Mouse (Mus musculus): ENCODE measurements at regions not wholly inside any gene's neighbourhood (a gene's known extent, or its start where the extent isn't known, plus 50 kb on each side); places are given as distances from the start of the nearest gene placed in this dataset.
A peak's percentile ranks its signal among the peaks of the same experiment; 100 is the strongest.

- Histone ChIP-seq H3K36me3 (ENCODE audit: control insufficient read depth, insufficient read depth, low read length) (no peaks in the 10 kb centered on the region), H3K9me3 (ENCODE audit: control insufficient read depth, low read length) (no peaks in the 10 kb centered on the region), H3K27ac (ENCODE audit: low read depth, low read length) (no peak overlapping the region), H3K27me3 (ENCODE audit: control insufficient read depth, insufficient read depth, low read length) (no peaks in the 10 kb centered on the region), H3K9ac (ENCODE audit: low read depth, low read length) (no peak overlapping the region), H3K4me2 (replicated peaks; ENCODE audit: low read depth, low read length) (no peak overlapping the region), H3K4me3 (ENCODE audit: low read length) (no peak overlapping the region), H3K4me1 (ENCODE audit: control insufficient read depth, insufficient read depth, low read length) (no peaks in the 10 kb centered on the region)
- WGBS: 82% methylated on average over 11 of the region's 11 CpGs
- ATAC-seq (ENCODE audit: low FRiP score, low TSS enrichment): no peak
Observed at GRCm38 (mm10) chr3:34825036-34825435, 174.8 kb downstream of the Sox2 start.

GRCm38 (mm10) chr3:34826396-34826795 lies 176.2 kb downstream of the Sox2 start:
- Histone ChIP-seq H3K27me3 (ENCODE audit: control insufficient read depth, insufficient read depth, low read length) (no peaks in the 10 kb centered on the region), H3K4me3 (ENCODE audit: low read length) (no peak overlapping the region), H3K36me3 (ENCODE audit: control insufficient read depth, insufficient read depth, low read length) (no peaks in the 10 kb centered on the region), H3K9me3 (ENCODE audit: control insufficient read depth, low read length) (no peaks in the 10 kb centered on the region), H3K4me1 (ENCODE audit: control insufficient read depth, insufficient read depth, low read length) (no peaks in the 10 kb centered on the region), H3K4me2 (replicated peaks; ENCODE audit: low read depth, low read length) (no peak overlapping the region), H3K27ac (ENCODE audit: low read depth, low read length) (no peak overlapping the region), H3K9ac (ENCODE audit: low read depth, low read length) (no peak overlapping the region)
- 93% methylated on average over 5 of the region's 5 CpGs for WGBS
- ATAC-seq (ENCODE audit: low FRiP score, low TSS enrichment): no peak

GRCm38 (mm10) chr3:34828453-34829206 lies 178.4 kb downstream of the Sox2 start:
- no peaks in the 10 kb centered on the region for H3K36me3 ChIP-seq (ENCODE audit: control insufficient read depth, insufficient read depth, low read length)
- no peak overlapping the region for H3K27ac ChIP-seq (ENCODE audit: low read depth, low read length)
- no peak for ATAC-seq (ENCODE audit: low FRiP score, low TSS enrichment)
- no peak overlapping the region for H3K9ac ChIP-seq (ENCODE audit: low read depth, low read length)
- no peaks in the 10 kb centered on the region for H3K9me3 ChIP-seq (ENCODE audit: control insufficient read depth, low read length)
- H3K27me3 ChIP-seq (ENCODE audit: control insufficient read depth, insufficient read depth, low read length): no peaks in the 10 kb centered on the region
- no peak overlapping the region for H3K4me3 ChIP-seq (ENCODE audit: low read length)
- 69% methylated on average over 9 of the region's 9 CpGs for whole genome bisulfite sequencing
- no peaks in the 10 kb centered on the region for H3K4me1 ChIP-seq (ENCODE audit: control insufficient read depth, insufficient read depth, low read length)
- H3K4me2 ChIP-seq (replicated peaks; ENCODE audit: low read depth, low read length): no peak overlapping the region

- no peak overlapping the region for H3K9ac ChIP-seq (ENCODE audit: low read depth, low read length)
- H3K27ac ChIP-seq (ENCODE audit: low read depth, low read length): no peak overlapping the region
- H3K27me3 ChIP-seq (ENCODE audit: control insufficient read depth, insufficient read depth, low read length): no peaks in the 10 kb centered on the region
- H3K9me3 ChIP-seq (ENCODE audit: control insufficient read depth, low read length): no peaks in the 10 kb centered on the region
- H3K36me3 ChIP-seq (ENCODE audit: control insufficient read depth, insufficient read depth, low read length): no peaks in the 10 kb centered on the region
- WGBS: 74% methylated on average over 8 of the region's 8 CpGs
- no peaks in the 10 kb centered on the region for H3K4me1 ChIP-seq (ENCODE audit: control insufficient read depth, insufficient read depth, low read length)
- no peak for ATAC-seq (ENCODE audit: low FRiP score, low TSS enrichment)
- no peak overlapping the region for H3K4me3 ChIP-seq (ENCODE audit: low read length)
- no peak overlapping the region for H3K4me2 ChIP-seq (replicated peaks; ENCODE audit: low read depth, low read length)
Observed at GRCm38 (mm10) chr3:34836741-34837267, 186.6 kb downstream of the Sox2 start.

GRCm38 (mm10) chr3:34837644-34838332 lies 187.6 kb downstream of the Sox2 start:
- H3K9ac ChIP-seq (ENCODE audit: low read depth, low read length): no peak overlapping the region
- no peak for ATAC-seq (ENCODE audit: low FRiP score, low TSS enrichment)
- H3K27me3 ChIP-seq (ENCODE audit: control insufficient read depth, insufficient read depth, low read length): no peaks in the 10 kb centered on the region
- no peak overlapping the region for H3K4me2 ChIP-seq (replicated peaks; ENCODE audit: low read depth, low read length)
- 77% methylated on average over 11 of the region's 11 CpGs for WGBS
- H3K4me1 ChIP-seq (ENCODE audit: control insufficient read depth, insufficient read depth, low read length): no peaks in the 10 kb centered on the region
- H3K27ac ChIP-seq (ENCODE audit: low read depth, low read length): no peak overlapping the region
- H3K4me3 ChIP-seq (ENCODE audit: low read length): no peak overlapping the region
- H3K9me3 ChIP-seq (ENCODE audit: control insufficient read depth, low read length): no peaks in the 10 kb centered on the region
- no peaks in the 10 kb centered on the region for H3K36me3 ChIP-seq (ENCODE audit: control insufficient read depth, insufficient read depth, low read length)

GRCm38 (mm10) chr3:34860877-34861649 lies 210.9 kb downstream of the Sox2 start:
- H3K4me3 ChIP-seq (ENCODE audit: low read length): no peak overlapping the region
- no peaks in the 10 kb centered on the region for H3K36me3 ChIP-seq (ENCODE audit: control insufficient read depth, insufficient read depth, low read length)
- H3K4me2 ChIP-seq (replicated peaks; ENCODE audit: low read depth, low read length): no peak overlapping the region
- 75% methylated on average over 16 of the region's 16 CpGs for WGBS
- no peak overlapping the region for H3K27ac ChIP-seq (ENCODE audit: low read depth, low read length)
- H3K9me3 ChIP-seq (ENCODE audit: control insufficient read depth, low read length): no peaks in the 10 kb centered on the region
- H3K9ac ChIP-seq (ENCODE audit: low read depth, low read length): no peak overlapping the region
- no peaks in the 10 kb centered on the region for H3K4me1 ChIP-seq (ENCODE audit: control insufficient read depth, insufficient read depth, low read length)
- ATAC-seq (ENCODE audit: low FRiP score, low TSS enrichment): no peak
- no peaks in the 10 kb centered on the region; the same call in 1 of the 2 replicates for H3K27me3 ChIP-seq (ENCODE audit: control insufficient read depth, insufficient read depth, low read length)

- 11% methylated on average over 16 of the region's 16 CpGs for WGBS
- Histone ChIP-seq H3K27ac (ENCODE audit: low read depth, low read length) (no peak overlapping the region), H3K9ac (ENCODE audit: low read depth, low read length) (no peak overlapping the region), H3K9me3 (ENCODE audit: control insufficient read depth, low read length) (no peaks in the 10 kb centered on the region), H3K36me3 (ENCODE audit: control insufficient read depth, insufficient read depth, low read length) (no peaks in the 10 kb centered on the region), H3K27me3 (ENCODE audit: control insufficient read depth, insufficient read depth, low read length) (no peaks in the 10 kb centered on the region), H3K4me2 (replicated peaks; ENCODE audit: low read depth, low read length) (no peak overlapping the region), H3K4me1 (ENCODE audit: control insufficient read depth, insufficient read depth, low read length) (no peaks in the 10 kb centered on the region), H3K4me3 (ENCODE audit: low read length) (no peak overlapping the region)
- peak; percentile 66; the same call in 1 of the 2 replicates for ATAC-seq (ENCODE audit: low FRiP score, low TSS enrichment)
Observed at GRCm38 (mm10) chr3:34868698-34869409, 218.6 kb downstream of the Sox2 start.

- 89% methylated on average over 6 of the region's 6 CpGs for WGBS
- H3K9me3 ChIP-seq (ENCODE audit: control insufficient read depth, low read length): no peaks in the 10 kb centered on the region
Observed at GRCm38 (mm10) chr3:34869911-34870310, 219.7 kb downstream of the Sox2 start.

More at GRCm38 (mm10) chr3:34869911-34870310, 219.7 kb downstream of the Sox2 start:
- no peak overlapping the region for H3K4me2 ChIP-seq (replicated peaks; ENCODE audit: low read depth, low read length)
- no peaks in the 10 kb centered on the region for H3K4me1 ChIP-seq (ENCODE audit: control insufficient read depth, insufficient read depth, low read length)
- no peaks in the 10 kb centered on the region for H3K27me3 ChIP-seq (ENCODE audit: control insufficient read depth, insufficient read depth, low read length)
- H3K4me3 ChIP-seq (ENCODE audit: low read length): no peak overlapping the region
- H3K9ac ChIP-seq (ENCODE audit: low read depth, low read length): no peak overlapping the region
- no peak; the same call in 1 of the 2 replicates for ATAC-seq (ENCODE audit: low FRiP score, low TSS enrichment)
- H3K27ac ChIP-seq (ENCODE audit: low read depth, low read length): no peak overlapping the region
- no peaks in the 10 kb centered on the region for H3K36me3 ChIP-seq (ENCODE audit: control insufficient read depth, insufficient read depth, low read length)

Measured in kidney, embryonic 14.5 days (tissue).